Mouse (Mus musculus): Measurements from ENCODE around the gene Slc35b1. TPM values are rescaled to one million over a fixed set of nuclear protein-coding genes. Genes with fewer than 3 reads are reported as not detected.

The Slc35b1 gene
- polyA plus RNA-seq, 2 experiments from 2014 or later, result 64.4 to 70.1 TPM

Other genes with a start within 250 kb of the Slc35b1 start
- gene Dlx4, start 238.4 kb upstream of the Slc35b1 start, polyA plus RNA-seq (2017; shearing (Covaris generic)), result not detected
- gene Tac4, start 123.2 kb upstream of the Slc35b1 start, polyA plus RNA-seq (2017; shearing (Covaris generic)), result not detected
- 10 to 100 TPM; 40.8 to 49.2 TPM for gene Kat7, start 74.4 kb upstream of the Slc35b1 start, polyA plus RNA-seq (2017; shearing (Covaris generic))
- 10 to 100 TPM; 17.4 to 21.9 TPM for gene Fam117a, start 47.7 kb upstream of the Slc35b1 start, polyA plus RNA-seq (2017; shearing (Covaris generic))
- 100 to 1,000 TPM; 119 to 154 TPM for gene Spop, start 29.4 kb downstream of the Slc35b1 start, polyA plus RNA-seq (2017; shearing (Covaris generic))
- gene Nxph3, start 129.9 kb downstream of the Slc35b1 start, polyA plus RNA-seq (2017; shearing (Covaris generic)), result not detected
- not detected for gene Ngfr, start 203.0 kb downstream of the Slc35b1 start, polyA plus RNA-seq (2017; shearing (Covaris generic))

Measured in activated CD4-positive, CD25-positive, alpha-beta regulatory T cell, adult 4 months (primary cell).